Mouse (Mus musculus): Measurements from ENCODE around the gene Lrguk.

DNA sequence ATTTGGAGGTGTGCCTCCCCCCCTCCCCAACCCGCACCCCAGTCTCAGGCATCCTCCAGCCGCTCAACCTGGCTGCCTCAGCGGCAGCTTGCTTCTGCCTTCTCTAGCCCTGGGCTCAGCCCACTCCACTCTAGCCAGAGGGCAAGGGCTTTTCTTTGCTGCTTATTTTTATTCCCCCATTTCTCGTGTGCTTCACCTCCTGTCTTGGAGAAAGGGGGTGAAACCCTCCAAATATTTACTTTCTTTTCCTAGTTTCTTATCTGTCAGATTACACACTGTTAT, 439 bp downstream of the Lrguk start:
- TF ChIP-seq CTCF (IDR thresholded peaks at IDR 0.05; ENCODE audit: extremely low read depth, insufficient read depth, low read length) (no peak), POLR2A (IDR thresholded peaks at IDR 0.05; ENCODE audit: extremely low read depth, insufficient read depth, low read length) (no peak)
